17 mouse cellular contexts compared by ENCODE assay signal in genomic region chr4:33577631-33578030, GRCm38 (mm10).
"Had no signal": no experiment of that assay in that cellular context is flagged by ENCODE, and none has a peak within 500 bp of the region (broad histone marks: within the 10 kb centered on the region; RNA-seq: fewer than 3 reads in every experiment).

No protein-coding gene starts in this region.

- H3K9ac ChIP-seq: neural tube, embryonic 12.5 days; neural tube, embryonic 13.5 days; neural tube, embryonic 15.5 days; stomach, embryonic 15.5 days had no signal

- H3K4me1 ChIP-seq: neural tube, embryonic 12.5 days; stomach, embryonic 15.5 days had no signal

- H3K9me3 ChIP-seq: neural tube, embryonic 12.5 days had no signal

- H3K36me3 ChIP-seq: neural tube, embryonic 12.5 days; neural tube, embryonic 13.5 days; neural tube, embryonic 15.5 days; stomach, embryonic 15.5 days had no signal

- H3K27ac ChIP-seq: neural tube, embryonic 12.5 days; neural tube, embryonic 13.5 days; neural tube, embryonic 15.5 days; stomach, embryonic 15.5 days; stomach, postnatal 0 days had no signal

- H3K27me3 ChIP-seq: neural tube, embryonic 12.5 days; neural tube, embryonic 13.5 days; neural tube, embryonic 15.5 days; stomach, embryonic 15.5 days had no signal

- DNase-seq: retina, postnatal 1 day; right cerebral cortex, adult 18-20 months; right cerebral cortex, postnatal 14 days; right cerebral cortex, postnatal 25 days; right cerebral cortex, postnatal 4 days; spleen, adult 18-20 months; thymus, adult 18-20 months; thymus, adult 2 months; thymus, postnatal 14 days; thymus, postnatal 25 days; thymus, postnatal 36 days; thymus, postnatal 4 days had no signal

- H3K4me3 ChIP-seq: neural tube, embryonic 12.5 days; neural tube, embryonic 13.5 days; neural tube, embryonic 15.5 days; stomach, embryonic 15.5 days had no signal

- H3K4me2 ChIP-seq: neural tube, embryonic 12.5 days; neural tube, embryonic 13.5 days; neural tube, embryonic 15.5 days; stomach, embryonic 15.5 days had no signal
